Mouse (Mus musculus) liver, embryonic 16.5 days (tissue): ENCODE data around the gene E330009J07Rik. TPM values are rescaled to one million over a fixed set of nuclear protein-coding genes. Genes with fewer than 3 reads are reported as not detected.

ENCODE experiments used
- ATAC-seq: fragments of 200-750 bp; cut with Nextera tagmentation; 2 replicates; pipeline ENCODE4 v1.8.0; 2017; ENCODE audit warnings: low read depth, mild to moderate bottlenecking, moderate number of reproducible peaks, moderate library complexity
- H3K27ac ChIP-seq: fragments of 300-500 bp; sonication (generic); 2 replicates; pipeline ENCODE4 v1.5.1; 2014; ENCODE audit warnings: mild to moderate bottlenecking, low read length
- H3K27me3 ChIP-seq: fragments of 300-500 bp; sonication (generic); 2 replicates; pipeline ENCODE4 v1.6.1; 2014; ENCODE audit warnings: low read depth, low read length, mixed read lengths; ENCODE audit not compliant: control insufficient read depth, insufficient read depth
- H3K36me3 ChIP-seq: fragments of 300-500 bp; sonication (generic); 2 replicates; pipeline ENCODE4 v1.6.1; 2014; ENCODE audit warnings: mild to moderate bottlenecking; ENCODE audit not compliant: control insufficient read depth, insufficient read depth
- H3K4me1 ChIP-seq: fragments of 300-500 bp; sonication (generic); 2 replicates; pipeline ENCODE4 v1.6.1; 2014; ENCODE audit warnings: low read depth, low read length, mixed read lengths; ENCODE audit not compliant: control insufficient read depth
- H3K4me2 ChIP-seq: fragments of 300-500 bp; sonication (generic); 2 replicates; pipeline ENCODE4 v1.6.1; 2014; ENCODE audit warnings: low read depth, low read length, mixed read lengths
- H3K4me3 ChIP-seq: fragments of 300-500 bp; sonication (generic); 2 replicates; pipeline ENCODE4 v1.5.1; 2014; ENCODE audit warnings: low read depth, mild to moderate bottlenecking, low read length
- H3K9ac ChIP-seq: fragments of 300-500 bp; sonication (generic); 2 replicates; pipeline ENCODE4 v1.6.1; 2014; ENCODE audit warnings: low read depth, low read length
- H3K9me3 ChIP-seq: fragments of 300-500 bp; sonication (generic); replicated peaks from 2 replicates; pipeline ENCODE4 v1.6.1; 2016; ENCODE audit warnings: low read length; ENCODE audit not compliant: control insufficient read depth
- WGBS: fragments of 180-500 bp; shearing (Covaris S2); extraction: QIAGEN DNeasy Blood & Tissue Kit; methylation state at CpG from one replicate; pipeline ENCODE4 v1.1.7; 2014; ENCODE audit not compliant: insufficient replicate concordance; 5-methylcytosine and 5-hydroxymethylcytosine counted together
- polyA plus RNA-seq: library from polyadenylated mRNA; unstranded; fragments of >200 nt; fragmentation: Nextera tagmentation; extraction: Ambion mirVana; gene quantifications from 2 replicates; pipeline ENCODE4 v1.2.1, GENCODE M21; 2015

Gene E330009J07Rik
- polyA plus RNA-seq, 1 experiment from 2014 or later = 2.1 TPM

DNA sequence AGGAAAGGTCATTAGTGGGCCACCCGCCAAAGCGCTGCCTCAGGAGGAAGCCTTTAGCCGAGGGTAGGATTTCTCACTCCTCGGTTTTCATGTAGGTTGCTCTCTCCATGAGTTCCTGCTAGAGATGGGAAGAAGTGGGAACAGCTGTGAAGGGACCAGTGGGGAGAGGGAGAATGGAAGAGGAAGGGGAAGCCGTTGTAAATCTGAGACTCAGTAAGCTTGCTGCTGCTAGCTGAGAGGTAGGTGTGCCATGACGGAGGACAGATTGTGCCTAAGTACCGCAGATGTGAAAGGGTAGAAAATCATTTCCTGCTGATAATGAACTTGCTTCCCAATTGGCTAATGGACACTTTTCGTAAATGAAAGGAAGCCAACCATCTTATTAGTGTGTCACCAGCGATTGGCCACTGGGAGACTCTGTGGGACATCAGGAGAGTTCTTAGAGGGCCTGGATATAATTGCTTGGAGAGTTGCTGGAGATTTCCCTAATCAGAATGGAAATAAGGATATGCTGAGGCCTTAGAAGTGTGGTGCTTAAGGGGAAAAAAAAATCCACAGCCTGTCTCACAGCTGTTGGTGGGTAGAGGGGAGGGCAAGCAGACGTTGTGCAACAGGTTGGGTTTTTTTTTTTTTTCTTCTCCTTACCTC, 7.5 kb upstream of the E330009J07Rik start:
- peaks cover 3% of the 10 kb centered on the region for H3K27me3 ChIP-seq
- H3K9me3 ChIP-seq = no peaks in the 10 kb centered on the region
- no peaks in the 10 kb centered on the region for H3K36me3 ChIP-seq
- H3K4me2 ChIP-seq = no peak overlapping the region
- H3K27ac ChIP-seq = no peak overlapping the region
- H3K4me1 ChIP-seq = no peaks in the 10 kb centered on the region
- no peak overlapping the region for H3K9ac ChIP-seq
- ATAC-seq = no peak
- H3K4me3 ChIP-seq = no peak overlapping the region
- WGBS = 24% methylated on average over 10 of the region's 10 CpGs

DNA sequence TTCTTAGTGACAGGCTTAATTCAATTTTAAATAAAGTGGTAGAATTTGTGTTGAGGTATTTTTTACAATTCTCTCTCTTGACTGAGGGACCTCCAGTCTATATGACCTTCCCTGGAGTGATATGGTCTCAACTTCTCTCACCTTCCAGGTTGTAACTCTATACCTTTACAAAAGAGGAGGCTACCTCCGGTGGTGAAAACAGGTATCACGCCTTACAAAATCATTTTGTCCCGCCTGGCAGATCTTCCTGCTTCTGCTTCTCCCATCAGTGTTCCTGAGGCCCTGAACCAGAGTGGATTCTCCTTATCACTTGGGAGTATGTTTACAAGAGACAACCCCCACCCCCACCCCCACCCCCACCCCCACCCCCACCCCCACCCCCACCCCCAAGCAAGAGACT, 5.8 kb upstream of the E330009J07Rik start:
- peaks cover 6% of the 10 kb centered on the region for H3K27me3 ChIP-seq
- H3K27ac ChIP-seq = no peak overlapping the region
- H3K4me1 ChIP-seq = no peaks in the 10 kb centered on the region
- no peak for ATAC-seq
- H3K4me3 ChIP-seq = no peak overlapping the region
- no peak overlapping the region for H3K9ac ChIP-seq
- H3K36me3 ChIP-seq = no peaks in the 10 kb centered on the region
- 39% methylated on average over 3 of the region's 3 CpGs for WGBS
- H3K4me2 ChIP-seq = no peak overlapping the region
- no peaks in the 10 kb centered on the region for H3K9me3 ChIP-seq

DNA sequence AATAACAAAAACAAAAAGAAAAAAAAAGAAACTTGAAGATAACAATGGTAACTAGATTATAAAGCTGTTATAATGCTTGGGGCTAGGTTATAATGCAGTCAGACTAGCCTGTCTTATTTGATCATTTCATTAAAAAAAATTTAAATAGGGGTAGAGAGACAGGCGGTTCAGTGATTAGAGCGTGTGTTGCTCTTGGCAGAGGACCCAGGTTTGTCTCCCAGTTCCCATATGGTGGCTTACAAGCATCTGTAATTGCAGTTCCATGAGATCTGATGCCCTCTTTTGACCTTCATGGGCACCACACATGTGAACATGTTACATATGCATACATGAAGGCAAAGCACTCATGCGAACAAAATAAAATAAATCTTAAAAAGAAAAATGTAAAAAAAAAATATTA, 5.3 kb upstream of the E330009J07Rik start:
- Histone ChIP-seq H3K27ac (no peak overlapping the region), H3K4me2 (no peak overlapping the region), H3K9ac (no peak overlapping the region), H3K4me1 (no peaks in the 10 kb centered on the region), H3K9me3 (no peaks in the 10 kb centered on the region), H3K36me3 (no peaks in the 10 kb centered on the region), H3K4me3 (no peak overlapping the region), H3K27me3 (peaks cover 7% of the 10 kb centered on the region)
- ATAC-seq = no peak
- 63% methylated on average over 3 of the region's 3 CpGs for WGBS

DNA sequence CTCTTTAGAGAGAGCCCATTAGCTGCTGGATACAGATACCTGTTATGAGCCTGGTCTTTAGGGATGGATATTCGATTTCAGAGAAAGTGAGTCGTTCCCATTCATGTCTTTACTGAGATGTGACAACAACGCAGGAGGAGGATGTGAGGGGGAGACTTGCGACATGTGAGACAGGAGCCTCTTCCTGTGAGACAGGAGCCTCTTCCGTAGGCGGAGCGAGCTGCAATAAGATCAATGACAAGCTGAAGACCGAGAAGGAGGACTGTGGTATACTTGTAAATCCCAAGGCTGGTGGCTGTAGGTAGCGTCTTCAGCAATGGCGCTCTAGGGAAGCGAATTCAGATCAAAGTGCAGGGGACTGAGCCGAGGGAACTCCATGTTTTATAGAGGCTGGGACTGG, 3.8 kb upstream of the E330009J07Rik start:
- Histone ChIP-seq H3K9ac (no peak overlapping the region), H3K36me3 (no peaks in the 10 kb centered on the region), H3K4me2 (no peak overlapping the region), H3K4me1 (no peaks in the 10 kb centered on the region; the same call in 1 of the 2 replicates), H3K9me3 (no peaks in the 10 kb centered on the region), H3K27me3 (peaks cover 22% of the 10 kb centered on the region), H3K4me3 (no peak overlapping the region), H3K27ac (no peak overlapping the region)
- 18% methylated on average over 12 of the region's 12 CpGs for WGBS
- ATAC-seq = no peak

DNA sequence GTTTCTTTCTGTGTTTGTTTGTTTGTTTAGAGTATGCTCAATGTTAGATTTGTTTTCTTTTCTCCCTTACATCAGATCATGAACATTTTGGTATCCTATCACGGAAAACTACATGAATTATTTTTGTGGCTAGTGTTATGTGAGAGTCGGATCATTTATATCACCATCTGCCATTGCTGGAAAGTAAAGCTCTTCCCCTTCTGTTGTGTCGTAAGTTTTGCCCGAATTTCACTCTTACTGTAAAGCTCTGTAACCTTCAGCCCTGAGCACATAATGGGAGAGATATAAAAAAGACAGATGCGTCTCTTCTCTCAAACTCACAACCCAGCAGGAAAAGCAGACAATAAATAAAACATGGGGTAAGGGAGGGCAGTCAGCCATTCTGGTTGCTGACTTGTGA, 3.0 kb upstream of the E330009J07Rik start, which contains the start of gene Wee2:
Gene Wee2, plus strand, starts transcription at position 153 of the 400 bp plus-strand sequence.
- no peak within 1 kb of the TSS for H3K9ac ChIP-seq
- WGBS = 53% methylated on average over 5 of the region's 5 CpGs
- H3K9me3 ChIP-seq = no peaks in the 10 kb centered on the region
- no peak within 1 kb of the TSS for H3K4me3 ChIP-seq
- no peaks in the 10 kb centered on the region for H3K36me3 ChIP-seq
- no peak within 1 kb of the TSS; the same call in 1 of the 2 replicates for H3K4me2 ChIP-seq
- ATAC-seq = no peak
- no peak within 1 kb of the TSS for H3K27ac ChIP-seq
- H3K27me3 ChIP-seq = peaks cover 28% of the 10 kb centered on the region
- H3K4me1 ChIP-seq = no peaks in the 10 kb centered on the region; the same call in 1 of the 2 replicates

DNA sequence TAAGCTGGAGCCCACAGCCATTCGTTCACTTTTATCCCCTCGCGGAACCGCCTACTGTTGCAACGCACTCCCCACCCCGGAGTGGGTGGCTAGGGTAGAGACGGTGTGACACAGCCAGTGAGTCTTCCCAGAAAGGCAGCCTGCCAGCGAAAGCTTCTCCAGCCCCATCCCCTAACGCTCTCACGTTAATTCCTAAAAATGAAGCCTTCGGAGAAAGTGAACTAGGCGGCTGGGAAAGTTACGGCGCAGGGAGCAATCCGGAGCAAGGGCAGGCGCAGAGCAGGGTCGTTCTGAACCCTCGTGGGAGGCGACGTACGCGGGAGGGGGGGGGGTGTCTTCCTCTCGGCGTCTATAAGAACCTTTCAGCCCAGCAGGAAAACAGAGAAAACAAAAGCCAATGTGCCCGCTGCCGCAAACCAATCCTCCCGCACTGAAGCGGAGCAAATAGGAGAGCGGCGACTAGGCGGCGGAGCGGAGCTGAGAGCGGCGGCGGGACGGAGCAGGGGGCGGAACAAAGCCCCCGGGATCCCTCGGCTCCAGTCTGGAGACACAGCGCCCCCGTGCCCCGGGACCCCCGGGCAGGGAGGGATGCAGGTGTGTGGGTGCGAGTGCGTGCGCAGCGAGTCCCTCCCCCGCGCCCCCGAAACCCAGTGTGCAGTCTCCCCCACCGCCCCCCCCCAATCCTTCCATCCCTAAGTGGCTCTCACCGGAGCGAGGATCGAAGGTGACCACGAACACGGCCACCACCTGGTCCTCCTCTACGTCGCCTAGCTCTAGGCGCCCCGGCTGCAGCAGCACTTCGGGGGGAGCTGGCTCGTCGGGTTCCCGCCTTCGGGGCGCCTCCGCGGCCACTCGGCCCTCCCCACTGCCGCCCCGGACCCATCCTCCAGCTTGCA, 536 bp downstream of the E330009J07Rik start:
- under 1% methylated on average over 72 of the region's 72 CpGs for WGBS
- no peak overlapping the region for H3K27ac ChIP-seq
- peak overlapping the region; percentile 78 for H3K4me2 ChIP-seq
- H3K27me3 ChIP-seq = peaks cover 26% of the 10 kb centered on the region
- no peaks in the 10 kb centered on the region; the same call in 1 of the 2 replicates for H3K4me1 ChIP-seq
- H3K4me3 ChIP-seq = peak overlapping the region; percentile 69
- peak overlapping the region; percentile 66 for H3K9ac ChIP-seq
- H3K9me3 ChIP-seq = no peaks in the 10 kb centered on the region
- no peaks in the 10 kb centered on the region for H3K36me3 ChIP-seq
- peak; percentile 43 for ATAC-seq

DNA sequence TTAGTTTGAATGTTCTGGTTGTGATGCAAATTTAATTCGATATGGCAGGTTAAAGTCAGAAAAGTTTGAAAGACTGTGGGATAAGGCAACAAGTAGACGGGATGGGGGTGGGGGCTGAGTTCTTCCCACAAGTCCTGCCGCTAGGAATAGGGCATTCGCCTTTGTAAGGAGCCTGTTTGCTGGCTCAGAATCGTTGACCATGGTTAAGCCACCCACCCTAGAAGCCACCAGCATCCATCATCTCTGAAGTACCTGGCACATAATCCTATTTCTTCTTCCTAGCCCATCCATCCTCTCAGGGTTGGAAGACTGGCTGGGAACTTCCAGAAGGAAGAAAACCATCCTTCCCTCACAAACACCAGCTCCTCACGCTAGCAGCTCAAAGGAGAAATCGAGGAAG, 1.2 kb downstream of the E330009J07Rik start:
- no peak overlapping the region for H3K9ac ChIP-seq
- peaks cover 26% of the 10 kb centered on the region for H3K27me3 ChIP-seq
- H3K9me3 ChIP-seq = no peaks in the 10 kb centered on the region

DNA sequence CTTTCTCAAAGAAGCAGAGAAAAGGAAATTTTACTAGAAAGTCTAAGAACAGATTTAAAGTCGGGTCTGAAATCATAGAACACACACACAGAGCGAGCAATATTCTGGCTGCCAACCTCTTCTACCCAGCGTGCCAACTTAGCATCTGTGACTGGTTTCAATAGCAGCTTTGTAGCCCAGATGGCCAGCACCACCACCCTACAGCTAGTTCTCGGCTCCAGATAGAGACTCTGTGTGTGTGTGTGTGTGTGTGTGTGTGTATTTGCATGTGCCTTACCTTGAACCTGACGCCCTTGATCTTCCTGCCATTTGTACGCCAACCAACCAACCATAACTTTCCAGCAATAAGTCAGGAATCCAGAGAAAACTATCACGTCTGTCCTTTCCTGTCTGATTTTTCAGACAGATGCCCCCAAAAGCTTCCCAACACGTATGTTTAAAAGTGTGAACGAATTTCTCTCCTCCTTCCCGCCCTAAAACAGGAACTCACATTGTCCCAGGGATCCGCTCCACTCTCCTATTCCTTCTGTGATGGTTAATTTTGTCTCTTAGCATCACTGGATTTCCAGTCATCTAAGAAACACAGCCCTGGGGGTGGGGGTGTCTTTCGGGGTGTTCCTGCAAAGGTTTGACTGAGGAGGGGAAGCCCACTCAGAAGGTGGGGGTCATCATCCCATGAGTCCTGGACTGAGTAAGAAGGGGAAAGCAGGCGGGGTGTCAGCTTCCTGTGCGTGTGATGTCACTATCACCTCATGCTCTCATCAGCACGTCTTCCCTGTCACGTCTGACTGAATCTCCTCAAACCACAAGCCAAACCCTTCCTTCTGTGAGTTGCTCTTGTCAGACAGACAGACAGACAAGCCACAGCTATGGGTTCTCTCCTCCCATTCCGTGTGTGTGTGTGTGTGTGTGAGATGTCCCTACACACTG, 3.3 kb downstream of the E330009J07Rik start:
- peaks cover 26% of the 10 kb centered on the region for H3K27me3 ChIP-seq
- H3K27ac ChIP-seq = no peak overlapping the region

More for the DNA sequence above, 1.2 kb downstream of the E330009J07Rik start:
- peak overlapping the region; percentile 69 for H3K4me3 ChIP-seq
- no peak overlapping the region for H3K27ac ChIP-seq
- 21% methylated on average over 7 of the region's 7 CpGs for WGBS
- H3K36me3 ChIP-seq = no peaks in the 10 kb centered on the region
- no peak for ATAC-seq
- H3K4me1 ChIP-seq = no peaks in the 10 kb centered on the region; the same call in 1 of the 2 replicates
- peak overlapping the region; percentile 78 for H3K4me2 ChIP-seq

More for the DNA sequence above, 3.3 kb downstream of the E330009J07Rik start:
- Histone ChIP-seq H3K9me3 (no peaks in the 10 kb centered on the region), H3K4me1 (peaks cover 2% of the 10 kb centered on the region), H3K9ac (no peak overlapping the region), H3K4me2 (no peak overlapping the region), H3K36me3 (no peaks in the 10 kb centered on the region), H3K4me3 (no peak overlapping the region)
- ATAC-seq = no peak
- 62% methylated on average over 17 of the region's 17 CpGs for WGBS
